Mouse (Mus musculus): ENCODE results near the gene Hhipl1.

Hhipl1 gene

DNA sequence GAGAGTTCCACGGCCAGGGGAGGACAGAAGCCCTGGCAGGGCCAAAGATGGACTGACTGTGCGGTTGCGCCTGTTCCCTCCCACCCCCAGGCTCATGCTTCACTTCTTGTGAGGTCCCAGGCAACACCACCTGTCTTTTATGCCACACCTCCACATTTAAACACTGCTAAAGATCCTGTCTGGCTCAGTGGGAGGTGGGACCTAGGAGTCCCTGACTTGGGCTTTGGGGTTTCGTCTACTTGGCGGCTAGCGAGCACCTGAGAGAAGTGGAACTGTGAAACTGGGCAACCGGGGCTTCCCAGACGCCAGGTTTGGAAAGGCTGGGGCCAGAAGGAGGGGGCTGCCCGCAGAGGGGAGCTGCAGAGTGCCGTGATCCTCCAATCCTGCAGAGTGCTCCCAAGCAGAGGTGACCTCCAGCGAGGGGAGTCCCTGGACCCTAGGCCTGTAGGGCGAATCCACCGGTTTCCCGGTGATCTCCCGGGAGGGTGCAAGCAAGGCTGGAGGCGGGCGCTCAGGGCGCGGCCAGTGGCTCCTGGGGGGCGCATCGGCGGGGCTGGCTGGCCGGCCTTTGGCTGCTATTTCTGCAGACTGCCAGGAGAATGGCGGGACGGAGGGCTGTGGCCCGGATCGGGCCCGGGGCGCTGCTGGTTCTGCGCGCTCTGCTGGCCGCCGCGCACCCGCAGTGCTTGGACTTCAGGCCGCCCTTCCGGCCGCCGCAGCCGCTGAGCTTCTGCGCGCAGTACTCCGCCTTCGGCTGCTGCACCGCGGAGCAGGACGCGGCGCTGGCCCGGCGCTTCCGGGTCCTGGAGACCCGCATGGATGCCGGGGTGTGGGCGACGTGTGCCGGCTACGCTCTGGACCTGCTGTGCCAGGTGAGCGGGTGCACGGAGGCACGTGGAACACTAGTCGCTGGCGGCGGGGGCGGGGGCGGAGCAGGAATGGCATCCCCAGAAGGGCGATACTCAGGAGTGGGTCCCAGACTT lies at the start of gene Hhipl1:
Gene Hhipl1 (plus strand): TSS at position 459 of the 983 bp plus-strand sequence.
- DNase-seq (ENCODE audit: low read depth, low spot score), result peak; percentile 55

DNA sequence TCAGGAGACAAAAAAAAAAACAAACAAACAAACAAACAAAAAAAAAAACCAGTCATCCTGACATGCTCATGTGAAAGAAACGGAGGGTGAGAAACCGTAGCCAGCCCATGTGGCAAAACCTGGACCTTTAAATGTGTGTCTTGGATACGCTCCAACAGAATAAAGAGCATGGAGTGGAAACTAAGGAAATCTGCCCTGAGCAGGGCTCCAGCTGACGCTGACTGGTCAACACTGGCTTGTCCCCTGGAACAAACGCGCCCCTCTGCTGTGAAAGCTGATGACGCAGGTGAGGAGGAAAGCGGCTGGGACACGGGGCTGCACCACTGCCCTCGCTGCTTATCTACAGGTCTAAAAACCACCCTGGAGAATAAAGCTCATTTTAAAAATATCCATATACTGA lies 49.3 kb upstream of the Hhipl1 start:
- DNase-seq (ENCODE audit: low read depth, low spot score), result no peak

DNA sequence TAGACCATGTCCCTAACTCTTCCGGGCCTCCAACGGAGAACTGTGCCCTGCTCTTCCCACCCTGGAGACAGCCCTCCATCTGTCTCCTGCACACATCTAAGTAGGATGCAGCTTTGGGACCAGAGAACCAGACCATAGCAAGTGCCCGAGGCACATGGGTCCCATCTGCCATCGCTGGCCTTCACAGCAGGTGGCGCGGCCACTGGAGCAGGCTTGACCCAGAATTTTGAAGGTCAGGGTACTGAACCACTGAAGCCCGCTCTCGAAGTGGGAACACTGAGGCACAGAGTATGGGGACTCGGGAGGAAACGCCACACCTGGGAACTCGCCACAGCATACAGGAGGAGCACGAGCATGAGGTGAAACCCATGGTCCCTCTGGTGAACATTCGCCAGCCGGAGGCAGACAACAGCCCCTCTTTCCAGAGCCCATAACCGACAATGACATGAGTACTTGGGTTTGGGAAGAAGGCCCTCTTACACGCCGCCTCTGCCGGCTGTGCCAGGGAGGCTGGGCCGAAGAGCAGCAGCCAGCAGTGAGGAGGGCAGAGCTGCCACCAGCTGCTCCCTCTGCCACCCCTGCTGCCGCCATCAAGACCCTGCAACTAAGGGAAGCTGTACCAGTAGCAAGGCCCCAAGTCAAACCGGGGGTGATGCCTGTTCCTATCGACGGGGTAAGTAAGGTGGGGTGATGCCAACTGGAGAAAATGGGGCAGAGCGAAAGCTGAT lies 46.6 kb upstream of the Hhipl1 start:
- DNase-seq (ENCODE audit: low read depth, low spot score), result no peak

DNA sequence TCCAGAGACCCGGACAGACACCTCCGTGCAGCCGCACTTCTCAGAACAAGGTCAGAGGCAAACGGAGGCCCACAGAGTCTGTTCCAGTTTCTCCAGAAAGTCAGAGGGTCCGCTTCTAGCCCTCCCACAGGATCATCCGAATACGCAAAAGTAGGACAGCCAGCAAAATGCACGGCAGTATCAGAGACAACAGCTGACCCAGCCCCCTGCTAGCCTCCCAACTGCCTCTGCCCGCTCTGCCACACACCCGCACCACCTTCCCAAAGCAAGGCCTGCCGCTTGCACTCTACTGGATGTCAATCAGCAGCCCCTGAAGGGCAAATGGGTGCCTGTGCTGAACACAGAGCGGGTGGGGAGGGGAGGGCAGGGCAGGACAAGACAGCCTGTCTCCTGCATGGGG lies 45.1 kb upstream of the Hhipl1 start:
- DNase-seq (ENCODE audit: low read depth, low spot score), result no peak

DNA sequence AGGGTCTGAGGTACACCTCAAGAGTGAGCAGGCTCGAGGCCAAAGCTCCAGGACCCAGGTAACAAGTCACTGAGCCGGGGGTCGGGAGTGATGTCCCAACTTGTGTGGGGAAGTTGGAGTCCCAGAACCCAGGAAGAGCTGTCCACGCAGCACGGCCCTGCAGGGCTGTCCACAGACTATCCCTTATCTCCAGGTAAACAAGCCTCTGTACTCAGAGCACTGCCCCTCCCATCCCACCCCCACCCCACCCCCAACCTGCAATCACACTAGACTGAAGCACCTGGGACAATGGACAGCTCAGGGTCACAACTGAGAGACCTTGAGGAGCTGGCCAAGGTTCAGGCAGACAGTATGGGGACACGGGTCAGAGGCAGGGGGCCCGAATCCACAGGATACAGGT lies 41.2 kb upstream of the Hhipl1 start:
- DNase-seq (ENCODE audit: low read depth, low spot score), result no peak

DNA sequence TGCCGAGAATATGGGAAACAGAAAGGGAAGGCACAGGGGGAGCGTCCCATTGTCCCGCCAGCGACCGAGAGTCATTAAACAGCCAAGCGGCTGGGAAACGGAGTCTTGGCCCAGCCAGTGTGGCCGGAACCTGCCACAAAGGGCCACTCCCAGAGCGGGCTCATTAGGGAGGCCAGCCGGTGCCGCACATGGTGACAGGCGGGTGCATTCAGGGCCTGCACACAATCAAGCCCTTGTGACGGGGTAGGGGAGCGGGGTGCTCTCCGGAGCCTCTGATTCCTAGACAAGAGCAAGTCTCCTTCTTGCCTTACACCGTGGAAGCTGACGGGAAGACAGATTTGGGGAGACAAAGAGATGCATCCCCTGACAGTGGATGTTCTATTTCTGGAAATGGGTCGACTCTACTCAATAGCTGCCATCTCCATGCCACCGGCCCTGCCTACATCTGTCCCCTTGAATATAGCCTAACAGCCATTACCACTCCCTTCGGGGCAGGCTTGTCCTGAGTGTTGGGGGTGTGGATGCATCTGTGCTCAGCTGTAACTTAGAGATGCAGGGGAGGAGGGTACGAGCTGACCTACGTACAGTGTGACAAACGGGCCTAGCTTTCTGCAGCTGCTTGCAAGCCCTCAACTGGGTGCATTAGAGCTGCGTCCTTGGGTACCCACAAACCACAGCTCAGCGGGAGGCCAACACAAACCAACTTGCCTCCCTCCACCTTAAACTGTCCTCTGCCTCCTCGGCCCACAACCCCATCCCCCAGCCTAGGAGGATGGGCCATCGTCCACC lies 40.0 kb upstream of the Hhipl1 start:
- DNase-seq (ENCODE audit: low read depth, low spot score), result peak; percentile 85

DNA sequence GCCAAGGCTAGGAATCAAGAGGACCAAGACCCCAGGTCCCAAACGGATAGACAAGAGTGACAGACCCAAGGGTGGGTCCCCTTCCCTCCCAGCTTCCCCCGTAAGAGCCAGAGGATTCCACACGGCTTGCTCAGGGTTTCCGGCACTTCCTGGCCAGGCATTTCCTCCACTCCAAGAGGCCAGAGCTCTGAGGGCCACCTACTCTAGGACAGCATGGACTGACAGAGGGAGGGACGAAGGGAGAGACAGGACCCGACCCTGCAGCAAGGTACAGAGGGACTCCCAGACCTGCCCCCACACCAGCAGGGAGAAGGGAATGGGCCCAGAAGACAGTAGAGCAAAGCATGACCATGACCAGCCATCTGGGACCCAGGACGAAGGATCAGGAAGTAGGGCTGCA lies 38.4 kb upstream of the Hhipl1 start:
- DNase-seq (ENCODE audit: low read depth, low spot score), result no peak

DNA sequence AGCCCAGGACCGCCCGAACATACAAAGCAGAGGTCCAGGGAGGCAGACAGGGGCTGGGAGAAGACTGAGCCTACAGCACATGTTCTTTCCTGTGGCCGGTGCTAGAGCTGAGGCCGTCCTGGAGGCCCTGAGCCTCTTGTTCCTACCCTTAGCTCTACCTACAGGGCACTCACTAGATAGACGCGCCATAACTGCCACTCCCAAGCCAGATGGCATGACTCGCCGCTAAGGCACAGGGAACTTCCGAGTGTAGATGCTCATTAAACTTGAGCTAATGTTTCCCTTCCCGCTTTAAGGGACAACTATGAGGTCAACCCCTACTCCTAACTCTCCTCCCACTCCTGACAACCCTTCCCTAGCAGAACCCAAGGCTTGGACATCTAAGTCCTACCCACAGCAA lies 37.1 kb upstream of the Hhipl1 start:
- peak; percentile 27 for DNase-seq (ENCODE audit: low read depth, low spot score)

DNA sequence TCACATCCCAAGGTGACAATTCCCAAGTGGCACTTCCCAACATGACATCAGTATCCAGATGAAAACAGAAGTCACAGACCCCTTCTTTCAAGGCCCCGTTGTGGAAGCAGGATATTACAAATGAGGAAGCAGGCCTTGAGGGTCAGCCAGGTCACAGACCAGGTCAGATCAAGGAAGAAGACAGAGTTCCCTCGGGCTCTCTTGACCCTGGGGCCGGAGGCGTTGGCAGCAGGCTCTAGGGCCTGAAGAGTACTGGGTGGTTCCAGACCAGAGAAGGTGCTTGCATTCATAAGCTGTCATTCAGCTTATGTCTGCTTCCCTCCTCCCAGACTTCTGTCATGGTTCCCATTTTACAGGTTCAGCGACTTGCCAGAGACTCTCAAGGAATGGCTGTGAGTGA lies 36.4 kb upstream of the Hhipl1 start:
- no peak for DNase-seq (ENCODE audit: low read depth, low spot score)

DNA sequence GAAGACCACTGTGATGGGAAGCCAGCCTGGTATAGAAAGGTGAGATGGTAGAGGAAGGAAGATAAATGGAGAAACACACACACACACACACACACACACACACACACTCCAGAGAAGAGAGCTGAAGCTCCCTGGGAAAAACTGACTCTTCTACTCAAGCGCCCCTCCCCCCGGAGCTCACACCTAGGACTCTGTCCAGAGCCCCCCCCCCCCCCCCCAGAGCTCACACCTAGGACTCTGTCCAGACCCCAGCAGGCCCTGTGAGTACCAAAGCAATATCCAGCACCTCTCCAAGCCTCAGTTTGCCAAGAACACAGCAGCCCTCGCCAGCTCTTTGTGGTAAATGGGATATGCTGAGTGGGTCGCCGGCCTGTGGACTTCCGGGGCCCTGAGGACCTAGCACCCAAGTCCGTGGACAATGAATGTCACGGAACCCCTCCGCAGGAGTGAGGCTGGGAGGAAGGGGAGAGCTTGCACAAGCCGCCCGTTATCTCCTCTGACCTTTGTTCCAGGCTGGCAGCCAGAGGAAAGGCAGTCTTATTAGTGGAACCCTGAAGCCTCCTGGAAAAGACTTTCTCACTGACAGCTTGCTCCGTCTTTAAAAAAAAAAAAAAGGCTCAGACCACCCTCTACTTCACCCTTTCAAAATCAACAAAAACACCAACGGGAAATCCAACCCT lies 35.7 kb upstream of the Hhipl1 start:
- DNase-seq (ENCODE audit: low read depth, low spot score), result peak; percentile 45

DNA sequence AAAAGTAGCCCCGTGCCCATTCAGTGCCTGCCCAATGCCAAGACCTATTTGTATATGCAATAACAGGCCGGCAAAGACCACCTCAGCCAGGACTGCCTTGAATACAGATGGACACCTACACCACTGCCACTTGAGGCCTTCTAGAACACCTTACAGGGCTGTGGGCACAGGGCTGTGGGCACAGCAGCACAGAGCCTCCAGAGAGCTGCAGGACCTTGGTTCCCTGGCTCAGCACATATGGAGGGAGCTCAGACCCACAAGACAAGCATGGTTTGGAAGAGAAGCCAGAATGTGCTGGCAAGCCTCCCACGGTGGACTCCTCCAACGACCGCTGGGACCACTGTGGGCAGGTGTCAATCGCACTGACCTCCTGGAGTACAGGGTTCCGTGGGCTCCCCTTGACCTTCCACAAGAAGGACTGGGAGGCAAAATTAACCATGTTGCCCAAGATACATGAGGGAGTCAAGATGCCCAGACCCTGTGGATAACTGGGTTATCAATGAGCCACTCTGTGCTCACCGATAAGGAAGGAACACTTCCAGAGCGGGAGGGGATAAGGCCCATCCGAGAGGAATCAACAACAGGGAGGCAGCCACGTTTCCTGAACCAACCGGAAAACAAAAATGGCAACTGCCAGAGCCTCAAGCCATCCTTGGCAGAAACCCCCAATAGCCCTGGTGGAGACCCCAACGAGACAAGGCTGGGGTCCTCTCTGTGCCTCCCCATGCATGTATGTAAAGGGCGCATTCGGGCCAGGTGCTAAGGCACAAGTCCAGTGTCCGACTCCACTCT lies 34.5 kb upstream of the Hhipl1 start:
- no peak for DNase-seq (ENCODE audit: low read depth, low spot score)

DNA sequence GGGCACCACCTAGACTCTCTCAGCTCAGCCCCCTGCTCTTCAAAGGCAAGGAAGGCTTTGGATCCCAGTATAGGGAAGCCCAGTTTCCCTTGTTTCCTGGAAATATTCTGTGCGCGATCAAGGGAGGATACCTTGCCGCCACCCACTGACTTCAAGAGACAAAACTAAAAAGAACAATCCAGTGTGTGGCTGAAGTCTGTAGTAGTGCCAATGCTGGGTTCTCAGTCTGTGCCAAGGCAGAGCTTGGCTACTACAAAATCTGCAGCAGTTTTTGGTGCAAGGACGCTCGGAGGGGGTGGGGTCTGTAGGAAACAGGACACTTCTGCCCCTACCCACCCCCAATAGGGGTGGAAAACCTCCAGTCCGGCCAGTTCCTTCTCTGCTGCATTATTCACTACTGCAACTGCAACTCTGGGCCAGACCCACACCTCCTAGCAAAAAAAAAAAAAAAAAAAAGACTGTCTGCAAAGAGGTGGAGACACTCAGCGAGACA lies 33.9 kb upstream of the Hhipl1 start:
- peak; percentile 50 for DNase-seq (ENCODE audit: low read depth, low spot score)

DNA sequence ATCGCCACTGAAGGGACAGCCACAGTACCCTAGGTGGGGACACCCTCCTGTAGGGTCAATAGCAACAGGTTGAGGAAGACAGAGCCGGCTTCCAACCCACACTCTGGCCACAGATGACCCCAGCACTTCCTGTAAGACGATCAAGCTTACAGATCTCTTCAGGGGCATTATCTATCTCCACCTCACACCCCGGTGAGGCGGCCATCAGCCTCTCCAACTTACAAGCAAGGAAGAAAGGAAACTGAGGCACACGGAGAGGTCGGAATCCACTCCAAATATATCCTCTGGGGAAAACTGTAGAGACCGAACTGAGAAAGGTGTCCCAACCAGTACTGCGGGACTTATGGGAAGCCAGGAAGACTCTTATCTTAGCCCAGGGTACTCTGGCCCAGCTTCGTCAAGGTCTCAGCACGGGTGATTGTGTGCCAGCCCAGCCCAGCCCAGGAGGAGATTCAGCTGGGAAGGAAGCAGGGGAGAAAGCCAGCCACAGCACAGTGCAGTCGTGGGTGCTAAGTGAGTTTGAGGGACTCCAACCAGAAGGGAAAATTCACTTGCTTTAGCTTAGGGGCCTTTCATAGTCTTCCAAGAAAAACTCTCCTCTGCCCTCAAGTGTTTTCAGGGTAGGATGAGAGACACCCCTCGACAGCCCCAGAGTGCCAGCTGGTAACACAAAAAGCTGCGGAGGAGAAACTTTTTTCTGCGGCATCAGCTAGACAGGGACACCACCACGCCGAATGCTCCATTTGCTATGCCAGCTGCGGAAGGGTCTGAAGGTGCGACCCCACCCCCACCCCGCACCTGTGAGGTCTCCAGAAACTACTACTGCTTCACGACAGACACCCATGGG lies 32.4 kb upstream of the Hhipl1 start:
- peak; percentile 19 for DNase-seq (ENCODE audit: low read depth, low spot score)

DNA sequence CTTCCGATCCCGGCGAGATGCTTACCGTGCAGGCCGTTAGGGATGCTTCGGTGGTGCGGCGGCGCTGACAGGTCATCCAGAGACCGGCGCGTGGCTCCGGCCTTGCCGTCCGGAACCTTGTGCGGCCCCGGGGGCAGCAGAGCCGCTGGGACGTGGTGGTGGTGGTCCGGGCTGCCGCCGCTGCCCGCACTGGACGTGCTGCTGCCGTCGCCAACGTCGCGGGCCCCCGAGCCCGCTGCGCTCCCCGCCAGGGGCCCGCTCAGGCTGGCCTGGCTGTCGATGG lies 31.8 kb upstream of the Hhipl1 start:
- no peak for DNase-seq (ENCODE audit: low read depth, low spot score)

DNA sequence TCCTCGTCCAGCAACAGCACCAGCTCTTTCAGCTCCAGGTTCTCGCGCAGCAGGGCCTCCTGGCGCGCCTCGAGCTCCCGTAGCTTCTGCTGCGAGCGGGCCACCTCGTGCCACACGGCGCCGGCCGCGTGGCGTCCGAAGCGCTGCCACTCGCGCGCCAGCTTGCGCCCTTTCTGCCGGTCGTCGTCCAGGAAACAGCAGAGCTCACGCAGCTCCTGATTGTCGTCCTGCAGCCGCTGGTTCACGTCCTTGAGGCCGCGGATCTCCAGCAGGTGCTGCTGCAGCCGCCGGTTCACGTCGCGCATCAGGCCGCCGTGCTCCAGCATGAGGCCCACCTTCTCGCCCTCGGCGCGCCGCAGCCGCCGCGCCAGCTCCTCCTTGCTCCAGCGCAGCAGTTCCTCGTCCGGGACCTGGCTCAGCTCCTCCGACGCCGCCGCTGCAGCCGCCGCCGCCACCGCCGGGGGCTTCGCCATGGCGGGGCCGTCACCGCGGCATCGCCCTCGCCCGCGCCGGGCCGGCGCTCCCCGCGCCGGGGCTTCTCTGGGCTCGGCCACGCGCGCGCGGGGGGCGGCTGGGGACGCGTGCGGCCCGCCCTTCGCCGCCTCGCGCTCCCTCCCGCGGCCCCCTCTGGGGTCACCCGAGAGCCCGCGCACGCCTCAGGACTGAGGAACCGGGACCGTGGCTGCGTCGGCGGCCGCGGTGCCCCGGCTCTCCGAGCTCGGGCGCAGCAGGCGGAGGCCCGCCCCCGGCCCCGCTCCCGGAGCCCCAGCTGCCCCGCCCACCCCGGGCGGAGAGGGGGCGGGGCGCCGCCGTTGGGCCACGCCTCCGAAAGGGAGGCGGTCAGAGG lies 31.2 kb upstream of the Hhipl1 start, which contains the start of gene Ccdc85c:
Gene Ccdc85c (minus strand): TSS at position 765 of the 847 bp plus-strand sequence.
- peak; percentile 66 for DNase-seq (ENCODE audit: low read depth, low spot score)

DNA sequence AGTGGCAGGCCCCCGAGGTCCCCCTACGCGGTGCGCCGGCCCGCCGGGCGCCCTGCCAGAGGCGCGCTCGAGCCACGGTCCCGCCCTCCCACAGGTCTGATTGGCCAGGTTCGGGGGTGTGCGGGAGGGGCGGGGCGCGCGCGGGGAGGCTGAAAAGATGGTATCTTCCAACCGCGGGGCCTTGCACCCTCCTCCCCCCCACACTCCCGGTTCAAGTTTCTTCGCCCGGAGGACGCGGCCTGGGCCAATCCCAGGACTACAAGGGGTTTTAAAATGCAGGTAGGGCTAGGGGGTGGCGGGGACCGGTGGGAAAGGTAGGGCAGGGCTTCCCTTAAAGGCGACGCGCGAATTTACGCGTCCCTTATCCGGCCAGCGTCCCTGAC lies 30.6 kb upstream of the Hhipl1 start:
- DNase-seq (ENCODE audit: low read depth, low spot score), result peak; percentile 99

DNA sequence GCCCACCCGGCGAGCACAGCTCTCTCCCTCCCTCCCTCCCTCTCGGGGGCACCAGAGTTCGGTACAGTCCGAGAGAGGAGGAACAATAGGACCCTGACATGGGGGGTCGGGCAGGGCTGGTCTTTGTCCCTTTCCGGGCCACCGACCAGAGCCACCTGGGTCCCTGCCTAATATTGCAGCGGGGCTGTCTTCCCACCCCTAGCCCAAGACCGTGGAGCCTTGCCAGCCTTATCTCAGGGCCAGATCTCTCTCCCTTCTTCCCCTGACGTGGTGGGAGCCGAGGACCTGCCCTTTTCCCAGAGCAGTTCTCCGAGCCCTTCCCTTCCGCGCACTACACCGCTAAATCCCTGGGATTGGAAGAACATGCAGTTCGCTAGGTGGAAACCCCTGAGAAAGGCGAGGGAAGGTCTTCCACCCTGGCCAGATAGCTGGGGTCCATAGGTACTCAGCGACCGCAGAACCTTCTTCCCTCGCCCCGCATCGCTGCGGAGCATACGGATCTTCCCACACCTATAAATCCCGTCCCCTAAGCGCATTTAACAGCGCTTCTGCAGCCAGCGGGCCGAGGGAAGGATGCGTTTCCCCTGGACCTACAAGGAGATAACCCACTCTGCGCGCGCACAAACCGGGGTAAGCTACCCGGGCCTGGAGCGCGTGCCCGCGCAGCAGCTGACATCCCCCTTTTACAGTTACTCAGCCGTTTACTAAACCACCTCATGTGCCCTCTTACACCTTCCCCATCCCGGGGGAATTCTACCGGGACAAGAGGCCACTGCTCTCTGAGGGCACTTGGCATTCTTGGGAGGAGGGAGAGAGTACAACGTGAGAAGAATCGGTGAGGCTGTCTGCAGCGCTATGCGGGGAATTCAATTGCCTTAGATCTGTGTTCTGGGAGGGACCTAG lies 29.9 kb upstream of the Hhipl1 start:
- DNase-seq (ENCODE audit: low read depth, low spot score), result peak; percentile 72

Measured in brain, adult 2 months (tissue).